Mouse (Mus musculus): ENCODE data around the gene Pecr.

DNA sequence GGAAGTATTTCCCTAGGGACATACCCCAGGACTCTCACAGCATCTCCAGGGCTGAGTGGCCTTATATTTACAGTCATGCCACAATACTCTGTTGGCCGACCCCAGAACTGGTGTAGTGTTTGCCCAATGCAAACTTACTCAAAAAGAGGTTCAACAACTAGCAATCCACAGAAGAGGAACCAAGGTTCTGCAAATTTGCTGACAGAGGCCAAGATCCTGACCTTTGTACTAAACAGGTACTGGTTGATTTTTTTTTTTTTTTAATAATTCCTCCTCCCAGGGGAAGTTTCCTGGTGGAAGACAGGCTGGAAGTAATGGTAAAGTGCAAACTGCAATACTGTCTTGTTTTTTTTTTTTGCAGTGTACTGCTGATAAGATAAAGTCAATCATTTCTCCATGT, 1.5 kb downstream of the Pecr start:
- no peak for TF ChIP-seq CTCF (IDR thresholded peaks at IDR 0.05; ENCODE audit: extremely low read depth, insufficient read depth, insufficient read length, insufficient replicate concordance)
- no peak for TF ChIP-seq POLR2A (IDR thresholded peaks at IDR 0.05; ENCODE audit: low read depth, low read length)

Measured in spleen, adult 2 months (tissue).